Mouse (Mus musculus): ENCODE results near the gene Cox10. TPM values are rescaled to one million over a fixed set of nuclear protein-coding genes. Genes with fewer than 3 reads are reported as not detected.

Cox10 gene
- polyA plus RNA-seq, 1 experiment from 2014 or later: 28.0 TPM

GRCm38 (mm10) chr11:64091150-64091549, 11.9 kb upstream of the Cox10 start:
- DNase-seq (ENCODE audit: low spot score, missing footprints): no peak
- Histone ChIP-seq H3K9me3 (ENCODE audit: control insufficient read depth, low read length) (no peaks in the 10 kb centered on the region), H3K9ac (ENCODE audit: low read length) (no peak overlapping the region), H3K4me1 (ENCODE audit: control insufficient read depth, insufficient read depth, low read length) (no peaks in the 10 kb centered on the region), H3K4me3 (ENCODE audit: low read depth, low read length) (no peak overlapping the region), H3K27ac (ENCODE audit: low read depth, low read length) (no peak overlapping the region), H3K27me3 (ENCODE audit: control insufficient read depth, insufficient read depth, low read length) (no peaks in the 10 kb centered on the region), H3K4me2 (no peak overlapping the region), H3K36me3 (ENCODE audit: control insufficient read depth, insufficient read depth, low read length) (no peaks in the 10 kb centered on the region)
- ATAC-seq (ENCODE audit: low FRiP score): no peak
- WGBS: 80% methylated on average over 7 of the region's 7 CpGs

- H3K4me1 ChIP-seq (ENCODE audit: control insufficient read depth, insufficient read depth, low read length): no peaks in the 10 kb centered on the region
- no peaks in the 10 kb centered on the region for H3K27me3 ChIP-seq (ENCODE audit: control insufficient read depth, insufficient read depth, low read length)
- ATAC-seq (ENCODE audit: low FRiP score) (no peak), DNase-seq (ENCODE audit: low spot score, missing footprints) (no peak)
- no peak overlapping the region for H3K4me2 ChIP-seq
- no peaks in the 10 kb centered on the region for H3K36me3 ChIP-seq (ENCODE audit: control insufficient read depth, insufficient read depth, low read length)
- H3K9me3 ChIP-seq (ENCODE audit: control insufficient read depth, low read length): no peaks in the 10 kb centered on the region
- no peak overlapping the region for H3K27ac ChIP-seq (ENCODE audit: low read depth, low read length)
- no peak overlapping the region for H3K9ac ChIP-seq (ENCODE audit: low read length)
- WGBS: 30% methylated on average over 2 of the region's 2 CpGs
- no peak overlapping the region for H3K4me3 ChIP-seq (ENCODE audit: low read depth, low read length)
These were observed 10.4 kb upstream of the Cox10 start for GRCm38 (mm10) chr11:64089682-64090081.

GRCm38 (mm10) chr11:64085888-64086287, 6.6 kb upstream of the Cox10 start:
- Histone ChIP-seq H3K27ac (ENCODE audit: low read depth, low read length) (no peak overlapping the region), H3K36me3 (ENCODE audit: control insufficient read depth, insufficient read depth, low read length) (no peaks in the 10 kb centered on the region), H3K9me3 (ENCODE audit: control insufficient read depth, low read length) (no peaks in the 10 kb centered on the region), H3K4me1 (ENCODE audit: control insufficient read depth, insufficient read depth, low read length) (no peaks in the 10 kb centered on the region), H3K4me2 (no peak overlapping the region), H3K4me3 (ENCODE audit: low read depth, low read length) (no peak overlapping the region), H3K27me3 (ENCODE audit: control insufficient read depth, insufficient read depth, low read length) (no peaks in the 10 kb centered on the region), H3K9ac (ENCODE audit: low read length) (no peak overlapping the region)
- DNase-seq (ENCODE audit: low spot score, missing footprints) (no peak), ATAC-seq (ENCODE audit: low FRiP score) (no peak)
- 92% methylated on average over 5 of the region's 5 CpGs for WGBS

- peak overlapping the region; percentile 82 for H3K4me3 ChIP-seq (ENCODE audit: low read depth, low read length)
- no peaks in the 10 kb centered on the region for H3K36me3 ChIP-seq (ENCODE audit: control insufficient read depth, insufficient read depth, low read length)
- H3K9ac ChIP-seq (ENCODE audit: low read length): peak overlapping the region; percentile 89
- under 1% methylated on average over 8 of the region's 8 CpGs for WGBS
- no peaks in the 10 kb centered on the region for H3K27me3 ChIP-seq (ENCODE audit: control insufficient read depth, insufficient read depth, low read length)
- peak overlapping the region; percentile 77 for H3K4me2 ChIP-seq
- peak overlapping the region; percentile 76; the same call in 1 of the 2 replicates for H3K27ac ChIP-seq (ENCODE audit: low read depth, low read length)
- no peak for DNase-seq (ENCODE audit: low spot score, missing footprints)
- no peaks in the 10 kb centered on the region for H3K9me3 ChIP-seq (ENCODE audit: control insufficient read depth, low read length)
- ATAC-seq (ENCODE audit: low FRiP score): peak; percentile 66; the same call in 1 of the 2 replicates
- peaks cover 5% of the 10 kb centered on the region for H3K4me1 ChIP-seq (ENCODE audit: control insufficient read depth, insufficient read depth, low read length)
These were observed 436 bp upstream of the Cox10 start for GRCm38 (mm10) chr11:64079727-64080081.

- Histone ChIP-seq H3K9me3 (ENCODE audit: control insufficient read depth, low read length) (no peaks in the 10 kb centered on the region), H3K4me2 (no peak overlapping the region), H3K9ac (ENCODE audit: low read length) (no peak overlapping the region), H3K4me1 (ENCODE audit: control insufficient read depth, insufficient read depth, low read length) (peaks cover 5% of the 10 kb centered on the region), H3K27me3 (ENCODE audit: control insufficient read depth, insufficient read depth, low read length) (no peaks in the 10 kb centered on the region), H3K36me3 (ENCODE audit: control insufficient read depth, insufficient read depth, low read length) (no peaks in the 10 kb centered on the region), H3K4me3 (ENCODE audit: low read depth, low read length) (no peak overlapping the region), H3K27ac (ENCODE audit: low read depth, low read length) (no peak overlapping the region)
- no peak for DNase-seq (ENCODE audit: low spot score, missing footprints)
- no peak for ATAC-seq (ENCODE audit: low FRiP score)
- 94% methylated on average over 4 of the region's 4 CpGs for WGBS
These were observed 3.1 kb downstream of the Cox10 start for GRCm38 (mm10) chr11:64076212-64076611.

GRCm38 (mm10) chr11:64073379-64073778, 5.9 kb downstream of the Cox10 start:
- H3K4me3 ChIP-seq (ENCODE audit: low read depth, low read length): no peak overlapping the region
- H3K4me2 ChIP-seq: no peak overlapping the region
- no peaks in the 10 kb centered on the region for H3K27me3 ChIP-seq (ENCODE audit: control insufficient read depth, insufficient read depth, low read length)
- H3K27ac ChIP-seq (ENCODE audit: low read depth, low read length): no peak overlapping the region
- H3K36me3 ChIP-seq (ENCODE audit: control insufficient read depth, insufficient read depth, low read length): peaks cover 3% of the 10 kb centered on the region; the same call in 1 of the 2 replicates
- 0 out of 2 replicates have a peak, but pooled peaks cover under 1% of the 10 kb centered on the region for H3K4me1 ChIP-seq (ENCODE audit: control insufficient read depth, insufficient read depth, low read length)
- no peak for ATAC-seq (ENCODE audit: low FRiP score)
- no peak for DNase-seq (ENCODE audit: low spot score, missing footprints)
- no peaks in the 10 kb centered on the region for H3K9me3 ChIP-seq (ENCODE audit: control insufficient read depth, low read length)
- no peak overlapping the region for H3K9ac ChIP-seq (ENCODE audit: low read length)
- 75% methylated on average over 4 of the region's 4 CpGs for WGBS

- ATAC-seq (ENCODE audit: low FRiP score): no peak
- Histone ChIP-seq H3K27me3 (ENCODE audit: control insufficient read depth, insufficient read depth, low read length) (no peaks in the 10 kb centered on the region), H3K9ac (ENCODE audit: low read length) (no peak overlapping the region), H3K4me1 (ENCODE audit: control insufficient read depth, insufficient read depth, low read length) (no peaks in the 10 kb centered on the region), H3K27ac (ENCODE audit: low read depth, low read length) (no peak overlapping the region), H3K9me3 (ENCODE audit: control insufficient read depth, low read length) (no peaks in the 10 kb centered on the region), H3K4me2 (no peak overlapping the region), H3K36me3 (ENCODE audit: control insufficient read depth, insufficient read depth, low read length) (peaks cover 3% of the 10 kb centered on the region; the same call in 1 of the 2 replicates), H3K4me3 (ENCODE audit: low read depth, low read length) (no peak overlapping the region)
- DNase-seq (ENCODE audit: low spot score, missing footprints): no peak
- 94% methylated on average over 12 of the region's 12 CpGs for WGBS
These were observed 7.7 kb downstream of the Cox10 start for GRCm38 (mm10) chr11:64071536-64071935.

GRCm38 (mm10) chr11:64066001-64066400, 13.3 kb downstream of the Cox10 start:
- H3K27ac ChIP-seq (ENCODE audit: low read depth, low read length): no peak overlapping the region
- H3K4me3 ChIP-seq (ENCODE audit: low read depth, low read length): no peak overlapping the region
- no peaks in the 10 kb centered on the region for H3K9me3 ChIP-seq (ENCODE audit: control insufficient read depth, low read length)
- H3K36me3 ChIP-seq (ENCODE audit: control insufficient read depth, insufficient read depth, low read length): peaks cover 2% of the 10 kb centered on the region; the same call in 1 of the 2 replicates
- WGBS: 91% methylated on average over 2 of the region's 2 CpGs
- no peaks in the 10 kb centered on the region for H3K4me1 ChIP-seq (ENCODE audit: control insufficient read depth, insufficient read depth, low read length)
- H3K27me3 ChIP-seq (ENCODE audit: control insufficient read depth, insufficient read depth, low read length): no peaks in the 10 kb centered on the region
- DNase-seq (ENCODE audit: low spot score, missing footprints) (no peak), ATAC-seq (ENCODE audit: low FRiP score) (no peak)
- no peak overlapping the region for H3K4me2 ChIP-seq
- no peak overlapping the region for H3K9ac ChIP-seq (ENCODE audit: low read length)

GRCm38 (mm10) chr11:64063130-64063529, 16.1 kb downstream of the Cox10 start:
- peaks cover 2% of the 10 kb centered on the region for H3K36me3 ChIP-seq (ENCODE audit: control insufficient read depth, insufficient read depth, low read length)
- no peak overlapping the region for H3K4me3 ChIP-seq (ENCODE audit: low read depth, low read length)
- no peaks in the 10 kb centered on the region for H3K9me3 ChIP-seq (ENCODE audit: control insufficient read depth, low read length)
- H3K4me1 ChIP-seq (ENCODE audit: control insufficient read depth, insufficient read depth, low read length): no peaks in the 10 kb centered on the region
- ATAC-seq (ENCODE audit: low FRiP score) (no peak), DNase-seq (ENCODE audit: low spot score, missing footprints) (no peak)
- no peaks in the 10 kb centered on the region for H3K27me3 ChIP-seq (ENCODE audit: control insufficient read depth, insufficient read depth, low read length)
- no peak overlapping the region for H3K9ac ChIP-seq (ENCODE audit: low read length)
- H3K4me2 ChIP-seq: no peak overlapping the region
- no peak overlapping the region for H3K27ac ChIP-seq (ENCODE audit: low read depth, low read length)
- 86% methylated on average over 3 of the region's 3 CpGs for WGBS

- Histone ChIP-seq H3K27ac (ENCODE audit: low read depth, low read length) (no peak overlapping the region), H3K9me3 (ENCODE audit: control insufficient read depth, low read length) (no peaks in the 10 kb centered on the region), H3K4me3 (ENCODE audit: low read depth, low read length) (no peak overlapping the region), H3K36me3 (ENCODE audit: control insufficient read depth, insufficient read depth, low read length) (peaks cover 5% of the 10 kb centered on the region), H3K9ac (ENCODE audit: low read length) (no peak overlapping the region), H3K4me1 (ENCODE audit: control insufficient read depth, insufficient read depth, low read length) (no peaks in the 10 kb centered on the region), H3K27me3 (ENCODE audit: control insufficient read depth, insufficient read depth, low read length) (no peaks in the 10 kb centered on the region), H3K4me2 (no peak overlapping the region)
- DNase-seq (ENCODE audit: low spot score, missing footprints): no peak
- 93% methylated on average over 4 of the region's 4 CpGs for WGBS
- no peak for ATAC-seq (ENCODE audit: low FRiP score)
These were observed 17.0 kb downstream of the Cox10 start for GRCm38 (mm10) chr11:64062226-64062625.

Data from midbrain, embryonic 11.5 days (tissue).